Mouse (Mus musculus) embryonic facial prominence, embryonic 14.5 days (tissue): ENCODE results near the gene Fat4. TPM values are rescaled to one million over a fixed set of nuclear protein-coding genes. Genes with fewer than 3 reads are reported as not detected.

Source experiments
- ATAC-seq: fragments of 200-750 bp; cut with Nextera tagmentation; 2 replicates; pipeline ENCODE4 v1.8.0; 2017; ENCODE audit warnings: low read depth, moderate number of reproducible peaks, moderate TSS enrichment
- DNase-seq: peaks from one replicate; pipeline ENCODE4 v3.0.0-alpha.2; 2015; ENCODE audit warnings: low spot score
- H3K27ac ChIP-seq: fragments of 300-500 bp; sonication (generic); replicated peaks from 2 replicates; pipeline ENCODE4 v1.5.1; 2014; ENCODE audit warnings: low read depth, mild to moderate bottlenecking, low read length, moderate library complexity
- H3K27me3 ChIP-seq: fragments of 300-500 bp; sonication (generic); replicated peaks from 2 replicates; pipeline ENCODE4 v1.6.1; 2014; ENCODE audit warnings: low read length; ENCODE audit not compliant: control insufficient read depth, insufficient read depth
- H3K36me3 ChIP-seq: fragments of 300-500 bp; sonication (generic); 2 replicates; pipeline ENCODE4 v1.6.1; 2014; ENCODE audit warnings: low read length, mixed read lengths; ENCODE audit not compliant: control insufficient read depth, insufficient read depth
- H3K4me1 ChIP-seq: fragments of 300-500 bp; sonication (generic); 2 replicates; pipeline ENCODE4 v1.6.1; 2014; ENCODE audit warnings: antibody characterized with exemption, low read length; ENCODE audit not compliant: control insufficient read depth, insufficient read depth
- H3K4me2 ChIP-seq: fragments of 300-500 bp; sonication (generic); 2 replicates; pipeline ENCODE4 v1.6.1; 2014; ENCODE audit warnings: low read depth, mild to moderate bottlenecking, low read length, moderate library complexity, mixed read lengths
- H3K4me3 ChIP-seq: fragments of 300-500 bp; sonication (generic); 2 replicates; pipeline ENCODE4 v1.5.1; 2014; ENCODE audit warnings: low read depth, mild to moderate bottlenecking, low read length
- H3K9ac ChIP-seq: fragments of 300-500 bp; sonication (generic); 2 replicates; pipeline ENCODE4 v1.6.1; 2014; ENCODE audit warnings: low read depth, mild to moderate bottlenecking, low read length, moderate library complexity, mixed read lengths
- H3K9me3 ChIP-seq: fragments of 300-500 bp; sonication (generic); 2 replicates; pipeline ENCODE4 v1.6.1; 2016; ENCODE audit warnings: low read length; ENCODE audit not compliant: control insufficient read depth
- WGBS: fragments of 180-500 bp; shearing (Covaris S2); extraction: QIAGEN DNeasy Blood & Tissue Kit; methylation state at CpG from one replicate; pipeline ENCODE4 v1.1.7; 2014; 5-methylcytosine and 5-hydroxymethylcytosine counted together
- polyA plus RNA-seq: library from polyadenylated mRNA; unstranded; fragments of >200 nt; fragmentation: Nextera tagmentation; extraction: Ambion mirVana; gene quantifications from 2 replicates; pipeline ENCODE4 v1.2.1, GENCODE M21; 2014

Fat4 gene
- polyA plus RNA-seq, 1 experiment from 2014 or later, result 16.6 TPM

DNA sequence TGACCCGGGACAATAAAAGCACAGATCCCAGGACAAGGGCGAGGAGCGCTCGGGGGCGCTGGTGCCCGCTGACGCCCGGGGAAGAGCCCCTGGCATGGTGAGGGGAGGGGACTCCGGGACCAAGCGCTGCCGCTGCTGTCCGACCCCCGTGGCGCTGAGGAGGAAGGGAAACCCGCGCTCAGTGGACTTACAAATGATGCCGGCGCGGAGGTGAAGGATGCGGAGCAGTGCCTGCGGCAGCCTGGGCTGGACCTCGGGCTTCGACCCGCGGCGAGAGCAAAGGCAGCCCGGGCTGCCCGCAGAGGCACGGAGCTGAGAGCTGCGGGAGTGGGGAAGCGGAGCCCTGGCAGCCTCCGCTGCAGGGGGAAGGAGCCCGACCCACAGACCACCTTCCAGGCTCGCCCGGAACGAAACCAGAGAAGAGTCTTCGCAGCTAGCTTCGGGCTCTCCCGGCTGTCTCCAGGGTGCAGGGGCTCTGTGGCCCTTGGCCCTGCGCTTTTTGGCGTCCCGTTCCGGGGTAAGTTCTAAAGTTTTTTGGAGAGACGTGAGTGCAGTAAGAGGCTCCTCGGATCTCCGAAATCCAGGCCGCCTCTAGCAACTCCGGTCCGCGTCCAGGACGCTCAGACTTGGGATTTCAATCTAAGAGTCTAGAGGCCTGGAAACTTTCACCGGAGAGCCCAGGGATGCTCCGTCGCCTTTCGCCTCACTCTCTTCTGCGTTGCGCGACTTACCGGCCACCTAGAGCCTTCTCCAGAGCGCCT, 499 bp upstream of the Fat4 start:
- Histone ChIP-seq H3K27me3 (no peaks in the 10 kb centered on the region), H3K36me3 (peaks cover 30% of the 10 kb centered on the region), H3K4me2 (peak overlapping the region; percentile 88), H3K9me3 (0 out of 2 replicates have a peak, but pooled peaks cover 4% of the 10 kb centered on the region), H3K27ac (peak overlapping the region; percentile 98), H3K9ac (peak overlapping the region; percentile 92), H3K4me3 (peak overlapping the region; percentile 85), H3K4me1 (peaks cover 13% of the 10 kb centered on the region)
- peak; percentile 62 for DNase-seq
- WGBS, result under 1% methylated on average over 38 of the region's 60 CpGs
- ATAC-seq, result peak; percentile 23

DNA sequence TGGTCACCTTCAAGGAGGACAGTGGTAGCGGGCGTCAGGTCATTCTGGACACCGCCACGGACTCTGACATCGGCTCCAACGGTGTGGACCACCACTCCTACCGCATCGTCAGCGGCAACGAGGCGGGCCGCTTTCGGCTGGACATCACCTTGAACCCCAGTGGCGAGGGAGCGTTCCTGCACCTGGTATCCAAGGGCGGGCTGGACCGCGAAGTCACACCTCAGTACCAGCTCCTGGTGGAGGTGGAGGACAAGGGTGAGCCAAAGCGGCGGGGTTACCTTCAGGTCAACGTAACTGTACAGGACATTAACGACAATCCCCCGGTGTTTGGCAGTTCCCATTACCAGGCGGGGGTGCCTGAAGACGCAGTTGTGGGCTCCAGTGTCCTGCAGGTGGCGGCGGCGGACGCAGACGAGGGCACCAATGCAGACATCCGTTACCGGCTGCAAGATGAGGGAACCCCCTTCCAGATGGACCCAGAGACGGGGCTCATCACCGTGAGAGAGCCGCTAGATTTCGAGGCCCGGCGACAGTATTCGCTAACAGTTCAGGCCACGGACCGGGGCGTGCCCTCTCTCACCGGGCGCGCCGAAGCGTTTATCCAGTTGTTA, 746 bp downstream of the Fat4 start:
- H3K27ac ChIP-seq, result peak overlapping the region; percentile 98
- no peaks in the 10 kb centered on the region for H3K27me3 ChIP-seq
- peak overlapping the region; percentile 85 for H3K4me3 ChIP-seq
- peaks cover 43% of the 10 kb centered on the region for H3K36me3 ChIP-seq
- peaks cover 20% of the 10 kb centered on the region for H3K4me1 ChIP-seq
- peak overlapping the region; percentile 92 for H3K9ac ChIP-seq
- H3K4me2 ChIP-seq, result peak overlapping the region; percentile 88
- under 1% methylated on average over 35 of the region's 47 CpGs for WGBS
- 0 out of 2 replicates have a peak, but pooled peaks cover 4% of the 10 kb centered on the region for H3K9me3 ChIP-seq
- ATAC-seq (no peak), DNase-seq (peak; percentile 67)

DNA sequence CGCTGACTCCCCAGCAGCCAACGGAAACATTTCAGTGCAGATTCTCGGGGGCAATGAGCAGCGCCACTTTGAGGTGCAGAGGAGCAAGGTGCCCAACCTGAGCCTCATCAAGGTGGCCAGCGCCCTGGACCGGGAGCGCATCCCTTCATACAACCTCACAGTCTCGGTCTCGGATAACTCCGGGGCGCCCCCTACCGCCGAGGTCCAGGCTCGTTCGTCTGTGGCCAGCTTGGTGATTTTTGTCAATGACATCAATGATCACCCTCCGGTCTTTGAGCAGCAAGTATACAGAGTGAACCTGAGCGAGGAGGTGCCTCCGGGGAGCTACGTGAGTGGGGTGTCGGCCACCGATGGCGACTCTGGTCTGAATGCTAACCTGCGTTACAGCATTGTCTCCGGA, 1.4 kb downstream of the Fat4 start:
- Histone ChIP-seq H3K27ac (peak overlapping the region; percentile 98), H3K4me1 (peaks cover 26% of the 10 kb centered on the region), H3K27me3 (no peaks in the 10 kb centered on the region), H3K9ac (peak overlapping the region; percentile 92), H3K4me3 (peak overlapping the region; percentile 85), H3K36me3 (peaks cover 47% of the 10 kb centered on the region), H3K9me3 (0 out of 2 replicates have a peak, but pooled peaks cover 4% of the 10 kb centered on the region), H3K4me2 (peak overlapping the region; percentile 88)
- 14% methylated on average over 24 of the region's 24 CpGs for WGBS
- DNase-seq (no peak), ATAC-seq (no peak)

DNA sequence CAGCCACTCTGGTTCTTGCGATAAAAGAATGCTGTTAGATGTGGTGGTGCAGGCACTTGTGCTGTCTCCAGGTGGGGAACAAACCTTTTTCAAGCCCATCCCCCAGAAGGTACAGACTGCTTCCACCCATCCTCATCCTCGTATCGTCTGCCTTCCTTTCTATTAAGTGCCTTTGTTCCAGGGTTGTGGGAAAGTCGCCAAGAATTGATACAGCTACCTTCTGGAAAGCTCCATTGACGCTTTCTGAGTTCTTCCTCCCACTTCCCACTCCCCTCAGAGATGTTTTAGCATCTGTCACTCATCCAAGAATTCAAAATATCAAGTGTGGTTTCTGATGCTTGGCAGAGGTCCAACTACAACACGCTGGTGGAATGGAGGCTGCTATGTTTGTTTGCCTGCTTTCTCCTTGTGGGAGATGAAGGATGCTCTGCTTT, 6.1 kb downstream of the Fat4 start:
- peak overlapping the region; percentile 88 for H3K4me2 ChIP-seq
- no peaks in the 10 kb centered on the region for H3K27me3 ChIP-seq
- ATAC-seq, result 0 out of 2 replicates have a peak, but pooled peaks have one; percentile 27
- H3K9ac ChIP-seq, result peak overlapping the region; percentile 52
- H3K4me1 ChIP-seq, result peaks cover 26% of the 10 kb centered on the region
- peak; percentile 66 for DNase-seq
- 13% methylated on average over 6 of the region's 6 CpGs for WGBS
- peak overlapping the region; percentile 29; the same call in 1 of the 2 replicates for H3K27ac ChIP-seq
- H3K36me3 ChIP-seq, result peaks cover 70% of the 10 kb centered on the region
- peaks cover 15% of the 10 kb centered on the region; the same call in 1 of the 2 replicates for H3K9me3 ChIP-seq
- peak overlapping the region; percentile 85 for H3K4me3 ChIP-seq

DNA sequence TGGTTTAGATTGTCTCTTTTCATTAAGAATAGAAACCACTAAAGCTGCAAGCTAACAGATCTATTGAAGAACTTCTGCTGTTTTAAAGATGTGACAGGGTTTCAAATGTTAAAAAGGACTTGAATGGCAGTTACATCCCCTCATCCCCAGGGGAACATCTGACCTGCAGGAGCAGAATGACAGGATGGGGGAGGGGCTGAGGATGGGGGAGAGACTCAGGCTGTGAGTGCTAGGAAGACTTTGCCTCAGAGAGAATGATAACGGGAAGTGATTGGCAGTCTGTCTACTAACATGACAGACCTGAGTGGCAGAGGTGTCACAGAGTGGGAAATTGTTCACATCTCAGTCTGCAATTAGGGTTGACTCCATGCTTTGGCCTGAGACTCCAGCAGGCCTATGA, 14.1 kb downstream of the Fat4 start:
- 36% methylated on average over 1 of the region's 1 CpGs for whole genome bisulfite sequencing
- DNase-seq (no peak), ATAC-seq (no peak)

DNA sequence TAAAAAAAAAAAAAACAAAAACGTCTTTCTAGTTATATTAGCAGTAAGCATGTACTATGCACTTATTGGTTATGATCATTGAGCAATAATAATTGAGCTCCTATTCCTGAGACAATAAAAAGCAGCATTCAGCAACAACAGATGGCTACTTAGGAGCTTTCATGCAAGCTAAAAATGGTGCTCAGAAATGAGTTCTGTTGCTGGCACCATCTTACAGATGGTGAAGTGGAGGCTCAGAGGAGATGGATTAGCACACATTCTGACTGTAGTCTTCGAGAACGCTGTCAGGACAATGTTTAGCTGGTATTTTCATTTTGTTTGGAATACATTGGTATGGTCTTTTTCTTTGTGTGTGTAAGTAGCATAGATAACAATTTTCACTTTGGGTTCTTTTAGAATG, 20.1 kb downstream of the Fat4 start:
- peaks cover 12% of the 10 kb centered on the region for H3K4me1 ChIP-seq
- peaks cover 12% of the 10 kb centered on the region for H3K36me3 ChIP-seq
- H3K9ac ChIP-seq, result no peak overlapping the region
- ATAC-seq, result no peak
- H3K4me3 ChIP-seq, result no peak overlapping the region
- no peak overlapping the region for H3K4me2 ChIP-seq
- H3K27ac ChIP-seq, result no peak overlapping the region
- 66% methylated on average over 3 of the region's 3 CpGs for WGBS
- no peaks in the 10 kb centered on the region for H3K27me3 ChIP-seq
- no peak for DNase-seq
- no peaks in the 10 kb centered on the region for H3K9me3 ChIP-seq

More for the DNA sequence above, 14.1 kb downstream of the Fat4 start:
- H3K4me1 ChIP-seq, result peaks cover 11% of the 10 kb centered on the region
- no peak overlapping the region for H3K27ac ChIP-seq
- H3K9me3 ChIP-seq, result 0 out of 2 replicates have a peak, but pooled peaks cover 2% of the 10 kb centered on the region
- no peak overlapping the region for H3K4me3 ChIP-seq
- H3K36me3 ChIP-seq, result peaks cover 37% of the 10 kb centered on the region
- no peaks in the 10 kb centered on the region for H3K27me3 ChIP-seq
- H3K9ac ChIP-seq, result no peak overlapping the region
- no peak overlapping the region for H3K4me2 ChIP-seq

DNA sequence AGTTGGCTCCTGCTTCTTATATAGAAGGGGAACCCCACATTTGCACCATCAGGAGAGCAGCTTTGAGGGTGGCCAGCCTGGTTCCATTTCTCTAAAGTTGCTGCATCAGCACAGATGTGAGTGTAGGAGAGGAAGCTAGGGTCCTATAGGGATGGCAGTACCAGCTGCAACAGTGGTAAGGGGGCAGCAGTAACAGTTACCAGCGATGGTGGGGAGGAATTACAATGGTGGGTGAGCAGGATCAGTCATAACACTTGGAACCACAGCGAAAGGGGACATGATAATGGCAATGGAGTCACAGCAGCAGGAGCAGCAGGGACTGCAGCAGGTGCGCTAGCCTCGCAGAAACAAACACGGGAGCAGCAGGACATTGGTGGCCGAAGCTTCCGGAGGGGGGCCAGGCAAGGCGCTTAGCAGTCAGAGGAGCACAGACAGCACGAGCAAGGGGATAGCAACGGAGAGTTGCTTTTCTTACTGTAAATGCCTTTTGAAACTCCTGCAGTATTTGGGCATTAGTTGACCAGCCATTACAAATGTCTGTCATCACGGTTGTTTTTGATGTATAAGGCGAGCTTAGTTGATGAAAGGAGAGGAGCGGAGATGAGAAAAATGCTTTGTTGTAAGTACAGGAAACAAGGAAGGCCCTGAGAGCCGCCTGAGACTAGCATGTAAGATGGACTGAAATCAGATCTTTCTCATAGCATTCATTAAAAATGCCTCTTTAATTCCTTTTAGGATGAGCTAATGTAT, 21.1 kb downstream of the Fat4 start:
- DNase-seq (peak; percentile 15), ATAC-seq (0 out of 2 replicates have a peak, but pooled peaks have one; percentile 30)
- Histone ChIP-seq H3K4me2 (peak overlapping the region; percentile 38), H3K4me1 (peaks cover 12% of the 10 kb centered on the region), H3K27me3 (no peaks in the 10 kb centered on the region), H3K4me3 (peak overlapping the region; percentile 3; the same call in 1 of the 2 replicates), H3K9me3 (no peaks in the 10 kb centered on the region), H3K9ac (no peak overlapping the region), H3K27ac (peak overlapping the region; percentile 13; the same call in 1 of the 2 replicates), H3K36me3 (peaks cover 4% of the 10 kb centered on the region)
- WGBS, result 24% methylated on average over 14 of the region's 14 CpGs

DNA sequence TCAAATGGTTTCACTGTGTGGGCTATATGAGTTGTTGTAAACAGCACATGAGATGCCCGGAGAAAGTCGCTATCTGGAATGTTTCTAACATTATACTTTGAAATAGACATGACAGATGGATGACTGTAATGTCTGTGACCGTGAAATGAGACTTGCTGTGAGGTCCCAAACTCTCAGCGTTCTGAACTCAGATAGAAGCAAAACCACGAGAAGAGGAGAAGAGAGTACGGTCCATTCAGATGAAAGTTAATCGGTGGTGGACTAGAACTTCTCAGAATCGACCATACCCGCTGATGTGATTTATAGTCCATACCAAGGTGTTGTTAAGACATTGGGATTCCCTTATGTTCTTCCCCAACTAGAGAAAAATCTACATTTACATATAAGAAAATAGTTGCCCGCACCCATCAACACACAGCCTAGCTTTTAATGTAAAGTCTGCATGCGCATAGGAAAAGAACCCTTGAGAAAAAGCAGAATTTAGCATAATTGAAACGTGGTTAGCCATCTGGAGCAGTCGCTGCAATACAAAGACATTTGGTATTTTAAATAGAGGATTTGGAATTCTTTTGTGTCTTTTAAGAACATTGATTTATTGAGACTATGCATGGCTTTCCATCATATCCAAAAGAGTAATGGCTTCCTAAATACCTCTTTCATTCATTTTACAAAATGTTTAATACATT, 21.8 kb downstream of the Fat4 start:
- H3K4me1 ChIP-seq, result peaks cover 12% of the 10 kb centered on the region
- no peaks in the 10 kb centered on the region for H3K9me3 ChIP-seq
- ATAC-seq (no peak), DNase-seq (no peak)
- H3K27me3 ChIP-seq, result no peaks in the 10 kb centered on the region
- no peaks in the 10 kb centered on the region for H3K36me3 ChIP-seq
- peak overlapping the region; percentile 38; the same call in 1 of the 2 replicates for H3K4me2 ChIP-seq
- H3K4me3 ChIP-seq, result no peak overlapping the region
- H3K27ac ChIP-seq, result no peak overlapping the region
- 52% methylated on average over 13 of the region's 13 CpGs for WGBS
- H3K9ac ChIP-seq, result no peak overlapping the region
